Mouse (Mus musculus): ENCODE measurements around the gene Lix1l.

DNA sequence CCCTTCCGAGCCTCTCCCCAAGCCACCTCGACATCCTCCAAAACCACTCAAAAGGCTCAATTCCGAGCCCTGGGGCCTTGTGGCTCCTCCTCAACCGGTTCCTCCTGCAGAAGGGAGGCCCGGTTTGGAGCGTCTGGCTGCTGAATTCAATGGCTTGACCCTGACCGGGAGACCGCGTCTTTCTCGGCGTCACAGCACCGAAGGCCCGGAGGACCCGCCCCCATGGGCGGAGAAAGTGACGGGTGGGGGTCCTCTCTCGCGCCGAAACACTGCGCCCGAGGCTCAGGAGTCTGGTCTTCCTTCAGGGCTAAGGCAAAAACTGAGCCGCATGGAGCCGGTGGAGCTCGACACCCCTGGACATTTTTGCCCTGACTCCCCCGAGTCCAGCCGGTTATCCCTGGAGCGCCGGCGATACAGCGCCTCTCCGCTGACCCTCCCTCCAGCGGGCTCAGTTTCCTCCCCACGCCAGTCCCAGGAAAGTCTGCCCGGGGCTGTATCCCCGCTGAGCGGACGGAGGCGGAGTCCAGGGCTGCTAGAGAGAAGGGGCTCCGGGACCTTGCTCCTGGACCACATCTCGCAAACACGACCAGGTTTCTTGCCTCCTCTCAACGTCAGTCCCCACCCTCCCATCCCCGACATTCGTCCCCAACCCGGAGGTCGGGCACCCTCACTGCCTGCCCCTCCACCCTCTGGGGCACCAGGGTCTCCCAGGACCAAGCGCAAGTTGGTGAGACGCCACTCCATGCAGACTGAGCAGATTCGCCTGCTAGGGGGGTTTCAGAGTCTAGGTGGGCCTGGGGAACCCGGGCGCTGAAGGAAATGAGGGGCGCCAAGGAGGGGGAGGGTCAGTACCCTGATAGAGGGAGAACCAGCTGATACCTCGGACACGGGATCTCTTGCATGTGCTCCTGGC is 2.5 kb upstream of the Lix1l start:
- TF ChIP-seq POLR2A (IDR thresholded peaks at IDR 0.05; ENCODE audit: borderline replicate concordance, extremely low read depth, insufficient read depth, insufficient read length, poor library complexity, severe bottlenecking): peak; percentile 19; the same call in 1 of the 2 replicates
- TF ChIP-seq CTCF (IDR thresholded peaks at IDR 0.05; ENCODE audit: borderline replicate concordance, extremely low read depth, insufficient read depth, insufficient read length): no peak
